Mouse (Mus musculus) megakaryocyte, embryonic 14.5 days (primary cell): Measurements from ENCODE around the gene Srd5a3. TPM values are rescaled to one million over a fixed set of nuclear protein-coding genes. Genes with fewer than 3 reads are reported as not detected.
"Not testable (repeated sequence)": the region's sequence is repeated elsewhere in the genome, so short reads cannot be mapped to it uniquely, and the experiment has no call there.

Experiments
- H3K27me3 ChIP-seq: replicated peaks from 2 replicates; pipeline ENCODE3; 2012; ENCODE audit warnings: inconsistent platforms
- H3K36me3 ChIP-seq: replicated peaks from 2 replicates; pipeline ENCODE3; 2012; ENCODE audit warnings: low read length, inconsistent platforms, mixed read lengths
- H3K4me1 ChIP-seq: 2 replicates; pipeline ENCODE4 v1.6.1; 2012; ENCODE audit warnings: inconsistent platforms
- H3K4me3 ChIP-seq: replicated peaks from 2 replicates; pipeline ENCODE3; 2012; ENCODE audit warnings: moderate library complexity, mild to moderate bottlenecking, inconsistent platforms
- H3K9me3 ChIP-seq: 2 replicates; pipeline ENCODE4 v1.6.1; 2012; ENCODE audit warnings: inconsistent platforms
- FLI1 ChIP-seq: IDR thresholded peaks from 2 replicates; pipeline ENCODE4 v1.6.1; 2012; ENCODE audit warnings: low read length, inconsistent platforms, mixed read lengths
- GATA1 ChIP-seq: IDR thresholded peaks from 3 replicates; pipeline ENCODE4 v1.6.1; 2012; ENCODE audit warnings: mixed read lengths, low read length, inconsistent platforms, borderline replicate concordance
- polyA plus RNA-seq: library from polyadenylated mRNA; stranded (reverse); fragments of >175 nt; gene quantifications from 2 replicates; pipeline ENCODE4 v1.2.3, GENCODE M21; 2012; ENCODE audit warnings: low replicate concordance; ENCODE audit not compliant: insufficient read depth

Srd5a3 gene
- polyA plus RNA-seq = 53.2 and 96.0 TPM in 2 replicates

DNA sequence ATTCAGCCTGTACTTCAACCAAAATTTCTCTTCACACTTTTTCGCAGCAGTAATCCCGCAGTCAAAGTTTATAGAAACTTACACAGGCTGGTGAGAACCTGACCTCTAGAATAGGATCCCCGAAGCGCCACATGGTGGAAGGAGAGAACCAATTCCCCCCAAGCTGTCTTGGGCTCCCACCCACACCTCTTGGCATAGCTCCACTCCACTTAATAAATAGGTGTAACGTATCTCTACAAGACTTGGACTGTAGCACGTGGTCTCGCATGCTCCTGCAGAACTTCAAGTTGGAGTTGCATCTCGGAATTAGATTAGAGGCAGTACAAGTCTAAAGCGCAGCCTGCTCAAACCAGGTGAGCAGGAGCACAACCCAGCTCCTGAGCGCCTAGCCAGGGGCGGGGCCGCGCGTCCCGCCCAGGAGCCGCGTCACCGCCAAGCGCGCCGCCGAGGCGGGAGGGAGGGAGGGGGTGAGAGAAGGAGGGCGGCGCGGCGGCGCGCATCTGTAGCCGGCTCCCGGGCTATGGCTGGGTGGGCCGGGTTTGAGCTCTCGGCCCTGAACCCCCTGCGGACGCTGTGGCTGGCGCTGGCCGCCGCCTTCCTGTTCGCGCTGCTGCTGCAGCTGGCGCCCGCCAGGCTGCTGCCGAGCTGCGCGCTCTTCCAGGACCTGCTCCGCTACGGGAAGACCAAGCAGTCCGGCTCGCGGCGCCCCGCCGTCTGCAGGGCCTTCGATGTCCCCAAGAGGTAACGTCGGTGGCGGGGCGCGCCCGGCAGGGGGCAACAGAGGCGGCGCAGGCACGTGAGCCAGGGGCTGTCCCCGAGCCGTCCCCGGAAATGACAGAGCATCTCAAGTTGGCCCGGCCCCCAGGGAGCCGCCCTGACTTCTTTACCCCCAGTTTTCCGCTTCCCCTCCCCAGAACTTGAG, at the start of gene Srd5a3:
Gene Srd5a3 (plus strand): TSS at position 464 of the 922 bp plus-strand sequence.
- H3K4me3 ChIP-seq = peak within 1 kb of the TSS; percentile 95
- TF ChIP-seq FLI1 (0 out of 2 replicates have a peak, but pooled peaks have one; percentile 39), GATA1 (no peak)
- H3K4me1 ChIP-seq = peaks cover 72% of the 10 kb centered on the region
- peaks cover 12% of the 10 kb centered on the region for H3K9me3 ChIP-seq
- H3K27me3 ChIP-seq = no peaks in the 10 kb centered on the region
- peaks cover 18% of the 10 kb centered on the region for H3K36me3 ChIP-seq

DNA sequence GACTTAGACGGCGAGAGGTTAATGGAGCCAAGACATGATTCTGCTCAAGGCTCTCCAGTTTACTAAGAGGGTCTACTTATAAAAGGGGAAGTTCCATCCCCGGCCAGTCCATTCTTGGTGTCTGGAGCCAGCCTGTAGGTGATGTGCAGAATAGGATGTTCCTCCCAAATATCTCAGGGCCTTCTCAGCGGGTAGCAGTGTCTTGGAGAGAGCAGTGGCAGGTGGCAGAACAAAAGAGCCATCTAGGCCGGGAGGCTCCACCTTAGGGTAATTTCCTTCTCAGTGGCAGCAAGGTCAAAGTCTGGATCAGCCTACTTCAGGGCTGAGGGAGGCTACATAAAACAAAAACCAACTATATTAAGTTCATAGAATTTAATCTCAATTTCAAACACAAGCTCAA, 36.3 kb upstream of the Srd5a3 start:
- H3K4me1 ChIP-seq = peaks cover 10% of the 10 kb centered on the region
- not testable (repeated sequence) for H3K27me3 ChIP-seq, H3K4me3 ChIP-seq, H3K9me3 ChIP-seq, H3K36me3 ChIP-seq

DNA sequence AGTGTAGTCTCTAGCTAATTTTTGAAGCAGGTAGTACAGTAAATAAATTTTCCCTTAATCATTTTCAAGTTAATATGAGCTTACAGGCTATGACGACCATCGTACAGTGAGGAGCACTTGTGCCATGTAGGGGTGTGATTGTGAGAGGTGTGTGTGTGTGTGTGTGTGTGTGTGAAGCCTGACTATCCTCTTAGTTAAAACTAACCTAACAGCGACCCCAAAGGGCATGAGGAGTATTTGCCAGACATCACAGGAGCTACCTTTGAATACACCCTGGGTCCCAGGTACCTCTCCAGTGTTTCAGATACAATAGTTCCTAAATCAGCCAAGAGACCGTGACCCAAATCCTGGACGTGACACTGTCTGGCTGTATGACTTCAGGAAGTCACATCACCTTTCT, 32.8 kb upstream of the Srd5a3 start:
- Histone ChIP-seq H3K36me3 (no peaks in the 10 kb centered on the region), H3K9me3 (no peaks in the 10 kb centered on the region), H3K4me3 (no peak overlapping the region), H3K27me3 (peaks cover 3% of the 10 kb centered on the region), H3K4me1 (peaks cover 4% of the 10 kb centered on the region)
- TF ChIP-seq FLI1 = no peak

DNA sequence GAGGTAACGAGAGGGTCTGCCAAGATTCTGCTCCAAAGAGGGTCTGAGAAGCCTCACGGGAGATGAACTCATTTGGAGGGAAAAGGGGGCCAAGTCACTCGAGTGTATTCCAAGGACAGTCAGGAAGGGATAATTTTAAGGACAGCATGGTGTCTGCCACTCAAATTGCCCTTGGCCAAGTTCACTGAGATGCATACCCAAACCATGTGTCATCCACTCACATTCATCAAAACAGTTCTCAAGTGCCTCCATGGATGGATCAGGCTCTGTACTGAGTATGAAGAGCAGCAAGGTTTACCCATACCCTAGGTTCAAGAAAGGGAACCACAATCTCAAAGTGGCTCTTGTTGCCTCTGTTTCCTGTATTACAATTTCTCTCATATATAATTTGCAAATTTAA, 31.6 kb upstream of the Srd5a3 start:
- H3K4me3 ChIP-seq = no peak overlapping the region
- TF ChIP-seq GATA1 = no peak
- TF ChIP-seq FLI1 = no peak
- H3K36me3 ChIP-seq = no peaks in the 10 kb centered on the region
- H3K9me3 ChIP-seq = no peaks in the 10 kb centered on the region
- peaks cover 4% of the 10 kb centered on the region for H3K4me1 ChIP-seq
- peaks cover 3% of the 10 kb centered on the region for H3K27me3 ChIP-seq

DNA sequence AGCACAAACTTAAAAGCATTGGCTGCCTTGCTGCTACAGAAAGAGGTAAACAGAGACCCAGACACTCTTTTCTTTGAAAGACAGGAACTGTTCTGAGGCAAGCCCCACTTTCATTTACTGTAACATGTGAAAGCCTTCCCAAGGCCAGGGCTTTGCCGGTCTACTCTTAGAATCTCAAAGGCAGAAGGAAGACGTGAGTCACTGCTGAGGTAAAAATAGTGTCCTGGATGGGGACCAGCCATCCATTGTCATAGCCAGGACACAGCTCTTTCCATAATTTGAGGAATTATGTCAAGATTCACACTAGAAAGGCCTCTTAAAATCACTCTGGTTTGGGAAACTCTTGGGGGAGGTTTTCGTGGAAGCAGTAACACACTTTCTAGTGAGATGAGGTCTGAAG, 28.9 kb upstream of the Srd5a3 start:
- Histone ChIP-seq H3K27me3 (peaks cover 3% of the 10 kb centered on the region), H3K4me1 (peaks cover 14% of the 10 kb centered on the region), H3K4me3 (no peak overlapping the region), H3K9me3 (no peaks in the 10 kb centered on the region), H3K36me3 (no peaks in the 10 kb centered on the region)
- TF ChIP-seq GATA1 = no peak
- no peak for TF ChIP-seq FLI1

DNA sequence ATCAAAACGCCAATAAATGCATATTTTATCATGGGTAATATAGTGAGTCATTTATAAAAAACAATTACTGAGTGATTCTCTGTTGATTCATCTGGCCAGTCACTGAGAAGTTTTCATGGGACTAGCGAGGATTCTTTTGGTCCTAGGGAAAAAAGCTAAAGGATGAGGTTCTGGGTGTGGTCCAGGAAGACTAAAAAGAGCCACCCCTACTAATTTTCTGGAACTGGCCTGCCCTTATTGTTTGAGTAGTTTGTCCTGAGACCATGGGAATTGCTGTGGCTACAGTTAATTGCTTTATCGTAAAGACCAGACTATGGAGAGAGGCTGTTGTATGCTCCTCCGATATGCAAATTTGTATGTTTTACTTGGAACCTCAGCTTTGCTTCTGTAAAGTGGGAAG, 28.1 kb upstream of the Srd5a3 start:
- Histone ChIP-seq H3K9me3 (no peaks in the 10 kb centered on the region), H3K4me3 (no peak overlapping the region), H3K27me3 (peaks cover 3% of the 10 kb centered on the region), H3K36me3 (no peaks in the 10 kb centered on the region), H3K4me1 (peaks cover 23% of the 10 kb centered on the region)
- TF ChIP-seq GATA1 (no peak), FLI1 (no peak)

DNA sequence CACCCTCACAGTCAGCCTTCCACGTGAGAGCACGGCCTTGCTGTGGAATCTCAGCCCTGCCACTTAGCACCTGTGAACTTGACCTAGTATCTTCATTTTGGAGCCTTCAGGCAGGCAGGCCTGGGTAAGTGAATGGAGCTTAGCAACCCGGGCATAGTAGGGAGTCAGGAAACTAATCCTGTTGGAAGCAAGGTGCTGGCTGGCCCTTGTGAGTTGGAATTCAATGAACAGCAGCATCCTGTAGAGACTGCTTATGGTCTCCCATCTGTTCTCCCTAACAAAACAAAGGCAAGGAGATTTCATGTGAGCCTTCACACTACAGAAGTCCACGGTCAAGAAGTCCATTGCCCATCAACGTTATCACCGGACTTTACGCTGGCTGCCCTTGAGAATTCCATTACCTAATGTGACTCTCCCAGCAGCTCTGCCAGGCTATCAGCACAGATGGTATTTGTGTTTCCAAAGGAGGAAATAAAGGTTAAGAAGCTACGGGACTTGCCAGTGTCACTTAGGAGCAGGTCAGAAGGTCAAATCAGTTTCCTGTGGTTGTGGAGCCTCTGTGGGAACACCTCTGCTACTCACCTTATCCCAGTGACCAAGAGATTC, 24.5 kb upstream of the Srd5a3 start:
- peaks cover 28% of the 10 kb centered on the region for H3K4me1 ChIP-seq
- TF ChIP-seq GATA1 (no peak), FLI1 (no peak)
- H3K27me3 ChIP-seq = peaks cover 2% of the 10 kb centered on the region
- no peak overlapping the region for H3K4me3 ChIP-seq
- no peaks in the 10 kb centered on the region for H3K36me3 ChIP-seq
- H3K9me3 ChIP-seq = no peaks in the 10 kb centered on the region

DNA sequence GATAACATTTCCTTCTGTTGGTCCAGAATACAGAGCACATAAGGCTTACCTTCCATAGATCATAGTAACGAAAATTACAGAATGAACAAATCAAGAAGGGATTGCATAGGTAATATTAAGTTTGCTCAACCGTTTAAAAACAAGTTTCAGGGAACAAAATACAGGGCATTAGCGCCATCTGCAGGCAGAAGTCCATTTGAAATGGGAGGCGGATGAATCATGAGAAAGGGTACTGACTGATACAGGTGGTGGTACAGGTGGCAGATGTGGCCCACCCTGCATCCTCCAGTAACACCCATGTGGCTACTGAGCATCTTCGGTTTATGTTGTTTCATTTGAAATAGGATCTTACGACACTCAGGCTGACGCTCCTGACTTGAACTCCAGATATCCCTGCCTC, 21.6 kb upstream of the Srd5a3 start:
- Histone ChIP-seq H3K4me1 (peaks cover 24% of the 10 kb centered on the region), H3K4me3 (no peak overlapping the region), H3K9me3 (peaks cover 19% of the 10 kb centered on the region), H3K36me3 (no peaks in the 10 kb centered on the region), H3K27me3 (no peaks in the 10 kb centered on the region)
- TF ChIP-seq FLI1 (no peak), GATA1 (no peak)

DNA sequence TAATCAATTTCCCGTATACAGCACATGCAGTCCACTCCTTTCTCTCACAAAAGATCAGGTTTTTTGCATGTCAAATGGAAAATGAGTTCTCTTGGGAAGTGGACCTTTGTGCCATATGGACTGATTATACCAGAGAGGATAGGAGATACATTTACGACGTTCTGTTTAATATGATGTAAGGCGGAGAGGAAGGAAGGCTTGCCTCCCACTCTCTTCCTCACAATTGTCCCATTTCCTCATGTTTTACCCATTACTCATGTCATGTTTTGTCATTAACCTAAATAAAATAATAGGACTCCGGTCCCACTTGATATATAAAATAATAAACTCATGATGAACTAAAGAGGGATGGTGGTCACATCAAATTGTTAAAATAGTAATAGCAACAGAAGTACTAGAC, 19.4 kb upstream of the Srd5a3 start:
- Histone ChIP-seq H3K9me3 (peaks cover 26% of the 10 kb centered on the region), H3K36me3 (no peaks in the 10 kb centered on the region), H3K27me3 (no peaks in the 10 kb centered on the region), H3K4me3 (no peak overlapping the region), H3K4me1 (peaks cover 19% of the 10 kb centered on the region)
- TF ChIP-seq GATA1 (no peak), FLI1 (no peak)

DNA sequence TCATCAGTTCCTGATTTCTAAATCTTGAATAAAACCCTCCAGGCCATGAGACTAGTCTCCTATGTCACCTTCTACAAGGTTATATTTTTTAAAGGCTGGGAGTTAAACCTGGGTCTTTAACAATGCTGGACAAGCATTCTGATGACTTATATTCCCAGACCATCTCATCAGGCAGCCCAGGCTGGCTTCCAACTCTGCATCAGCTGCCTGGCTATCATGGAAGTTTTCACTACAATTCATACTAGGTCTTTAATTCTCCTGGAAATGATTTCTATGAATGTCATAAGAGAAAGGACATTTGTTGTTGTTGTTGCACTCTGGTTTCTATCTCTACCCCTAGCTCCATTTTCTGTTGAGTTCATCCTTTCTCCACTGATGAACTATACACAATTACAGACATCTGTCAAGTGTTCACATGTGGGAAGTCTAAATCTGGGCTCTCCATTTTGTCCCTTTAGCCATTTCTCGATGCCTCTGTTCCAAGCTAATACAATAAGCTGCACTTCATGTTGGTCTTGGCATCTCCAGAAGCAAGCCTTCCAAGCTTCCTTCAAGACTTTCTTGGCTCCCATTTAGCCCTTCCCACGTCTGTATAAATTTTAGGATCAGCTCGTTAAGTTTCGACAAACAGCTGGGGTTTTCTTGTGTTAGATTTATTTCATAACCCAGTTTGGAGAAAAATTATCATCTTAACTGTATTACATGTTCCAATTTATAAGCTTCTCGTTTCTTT, 12.3 kb upstream of the Srd5a3 start:
- no peak for TF ChIP-seq GATA1
- TF ChIP-seq FLI1 = no peak
- H3K36me3 ChIP-seq = no peaks in the 10 kb centered on the region
- no peaks in the 10 kb centered on the region for H3K27me3 ChIP-seq
- H3K9me3 ChIP-seq = peaks cover 22% of the 10 kb centered on the region
- peaks cover 16% of the 10 kb centered on the region for H3K4me1 ChIP-seq
- H3K4me3 ChIP-seq = no peak overlapping the region
